ENCODE assay signal across 9 mouse cellular contexts in genomic region chr16:36072410-36073011, GRCm38 (mm10). TPM values are rescaled to one million over a fixed set of nuclear protein-coding genes. Genes with fewer than 3 reads are reported as not detected.
DNase-seq lines count a peak whose midpoint lies in the region; ATAC-seq and TF ChIP-seq lines count a peak whose summit lies in the region.
"Had no signal": no experiment of that assay in that cellular context is flagged by ENCODE, and none has a peak within 500 bp of the region (broad histone marks: within the 10 kb centered on the region; RNA-seq: fewer than 3 reads in every experiment).

No protein-coding gene starts in this region.

- H3K27me3 ChIP-seq in cerebellum, adult 2 months (ENCODE audit: control insufficient read depth, insufficient read depth, low read length), result no peaks in the 10 kb centered on the region
- H3K27me3 ChIP-seq in neural tube, embryonic 11.5 days (ENCODE audit: control insufficient read depth, insufficient read depth, low read length), result no peaks in the 10 kb centered on the region
- no peaks in the 10 kb centered on the region for H3K27me3 ChIP-seq in liver, embryonic 11.5 days (replicated peaks; ENCODE audit: control insufficient read depth, insufficient read depth, low read length)
- H3K27me3 ChIP-seq in stomach, embryonic 15.5 days (replicated peaks), result no peaks in the 10 kb centered on the region

- no peak for DNase-seq in cerebellum, adult 2 months
- no peak for DNase-seq in cerebellum, adult 9-11 months
- DNase-seq in neural tube, embryonic 11.5 days (ENCODE audit: low spot score), result no peak
- no peak for DNase-seq in neural tube, embryonic 10.5 days (ENCODE audit: extremely low spot score, low spot score)
- no peak for DNase-seq in liver, embryonic 11.5 days (ENCODE audit: low spot score)
- no peak for DNase-seq in frontal cortex, postnatal 10 days (ENCODE audit: low spot score in 2 of 2)
- DNase-seq in yolk sac, embryonic 10.5 days (ENCODE audit: low spot score), result no peak

- H3K4me3 ChIP-seq in cerebellum, adult 2 months (replicated peaks; ENCODE audit: insufficient read depth, low read depth, low read length), result peak overlapping the region; percentile 93
- peak overlapping the region; percentile 60 for H3K4me3 ChIP-seq in neural tube, embryonic 11.5 days (ENCODE audit: low read depth, low read length)
- peak overlapping the region; percentile 85 for H3K4me3 ChIP-seq in liver, embryonic 11.5 days (ENCODE audit: low read depth, low read length)
- H3K4me3 ChIP-seq in stomach, embryonic 15.5 days (replicated peaks), result peak overlapping the region; percentile 90

- no peak for TF ChIP-seq POLR2A in cerebellum, adult 2 months (IDR thresholded peaks at IDR 0.05; ENCODE audit: borderline replicate concordance, insufficient read depth, low read length)

- peak overlapping the region; percentile 53 for H3K4me2 ChIP-seq in neural tube, embryonic 11.5 days (ENCODE audit: low read depth)
- peak overlapping the region; percentile 66 for H3K4me2 ChIP-seq in liver, embryonic 11.5 days
- peak overlapping the region; percentile 60 for H3K4me2 ChIP-seq in stomach, embryonic 15.5 days

- H3K9me3 ChIP-seq in neural tube, embryonic 11.5 days (ENCODE audit: control insufficient read depth, low read length), result no peaks in the 10 kb centered on the region
- H3K9me3 ChIP-seq in liver, embryonic 11.5 days (ENCODE audit: control insufficient read depth, low read length), result no peaks in the 10 kb centered on the region
- no peaks in the 10 kb centered on the region for H3K9me3 ChIP-seq in stomach, embryonic 15.5 days

- peak overlapping the region; percentile 69 for H3K9ac ChIP-seq in neural tube, embryonic 11.5 days (ENCODE audit: low read length)
- peak overlapping the region; percentile 94 for H3K9ac ChIP-seq in liver, embryonic 11.5 days (ENCODE audit: low read depth, low read length)
- peak overlapping the region; percentile 84 for H3K9ac ChIP-seq in stomach, embryonic 15.5 days

- ATAC-seq in neural tube, embryonic 11.5 days (ENCODE audit: insufficient read depth, low FRiP score, low TSS enrichment), result no peak
- no peak for ATAC-seq in liver, embryonic 11.5 days (replicated peaks; ENCODE audit: low FRiP score)
- ATAC-seq in stomach, embryonic 15.5 days (ENCODE audit: insufficient read depth, low FRiP score, low read depth), result no peak

- no peaks in the 10 kb centered on the region; the same call in 1 of the 2 replicates for H3K4me1 ChIP-seq in cerebellum, adult 2 months (ENCODE audit: control insufficient read depth, insufficient read depth, low read length)
- peaks cover 14% of the 10 kb centered on the region; the same call in 1 of the 2 replicates for H3K4me1 ChIP-seq in neural tube, embryonic 11.5 days (ENCODE audit: control insufficient read depth, insufficient read depth, low read length)
- peaks cover 23% of the 10 kb centered on the region for H3K4me1 ChIP-seq in liver, embryonic 11.5 days (replicated peaks; ENCODE audit: control insufficient read depth, insufficient read depth, low read length)
- peaks cover 10% of the 10 kb centered on the region for H3K4me1 ChIP-seq in stomach, embryonic 15.5 days

- WGBS in cerebellum, adult 2 months, result 31% methylated on average over 8 of the region's 8 CpGs
- WGBS in neural tube, embryonic 11.5 days, result 29% methylated on average over 8 of the region's 8 CpGs
- 24% methylated on average over 8 of the region's 8 CpGs for WGBS in liver, embryonic 11.5 days
- WGBS in stomach, embryonic 15.5 days, result 24% methylated on average over 8 of the region's 8 CpGs

- H3K36me3 ChIP-seq in neural tube, embryonic 11.5 days (ENCODE audit: control insufficient read depth, insufficient read depth, low read length), result no peaks in the 10 kb centered on the region
- H3K36me3 ChIP-seq in liver, embryonic 11.5 days (ENCODE audit: control insufficient read depth, insufficient read depth, low read length), result peaks cover 2% of the 10 kb centered on the region; the same call in 1 of the 2 replicates
- H3K36me3 ChIP-seq in stomach, embryonic 15.5 days, result no peaks in the 10 kb centered on the region

- TF ChIP-seq CTCF in cerebellum, adult 2 months (IDR thresholded peaks at IDR 0.05; ENCODE audit: borderline replicate concordance, insufficient read depth, low read depth, low read length), result no peak

- H3K27ac ChIP-seq in cerebellum, adult 2 months (ENCODE audit: insufficient read depth, low read length), result no peak overlapping the region
- H3K27ac ChIP-seq in neural tube, embryonic 11.5 days (ENCODE audit: low read depth, low read length), result no peak overlapping the region
- H3K27ac ChIP-seq in liver, embryonic 11.5 days (ENCODE audit: low read depth, low read length), result peak overlapping the region; percentile 99
- H3K27ac ChIP-seq in stomach, embryonic 15.5 days, result peak overlapping the region; percentile 99

RNA-seq across cellular contexts. Expression of gene Ccdc58, which starts 1.0 kb away (rescaled TPM):
- polyA plus RNA-seq in cerebellum, adult 2 months (2012; rRNA removed), result 19.2 and 20.5 TPM in 2 replicates
- polyA plus RNA-seq in neural tube, embryonic 11.5 days (2014; fragmentation: Nextera tagmentation; extraction: Ambion mirVana), result 71.8 and 74.0 TPM in 2 replicates
- 121 and 137 TPM in 2 replicates for polyA plus RNA-seq in liver, embryonic 11.5 days (2014; fragmentation: Nextera tagmentation; extraction: Ambion mirVana)
- 99.7 and 101 TPM in 2 replicates for polyA plus RNA-seq in stomach, embryonic 15.5 days (2015; fragmentation: Nextera tagmentation; extraction: Ambion mirVana)

RNA-seq across cellular contexts. Expression of gene Fam162a, which starts 1.1 kb away (rescaled TPM):
- polyA plus RNA-seq in cerebellum, adult 2 months (2012; rRNA removed), result 163 and 166 TPM in 2 replicates
- polyA plus RNA-seq in neural tube, embryonic 11.5 days (2014; fragmentation: Nextera tagmentation; extraction: Ambion mirVana), result 211 and 230 TPM in 2 replicates
- polyA plus RNA-seq in liver, embryonic 11.5 days (2014; fragmentation: Nextera tagmentation; extraction: Ambion mirVana), result 493 and 545 TPM in 2 replicates
- 415 and 423 TPM in 2 replicates for polyA plus RNA-seq in stomach, embryonic 15.5 days (2015; fragmentation: Nextera tagmentation; extraction: Ambion mirVana)

RNA-seq across cellular contexts. Expression of gene Wdr5b, which starts 31.5 kb away (rescaled TPM):
- 5.1 and 6.4 TPM in 2 replicates for polyA plus RNA-seq in cerebellum, adult 2 months (2012; rRNA removed)
- 10.3 and 11.7 TPM in 2 replicates for polyA plus RNA-seq in neural tube, embryonic 11.5 days (2014; fragmentation: Nextera tagmentation; extraction: Ambion mirVana)
- polyA plus RNA-seq in liver, embryonic 11.5 days (2014; fragmentation: Nextera tagmentation; extraction: Ambion mirVana), result 4.6 and 6.3 TPM in 2 replicates
- polyA plus RNA-seq in stomach, embryonic 15.5 days (2015; fragmentation: Nextera tagmentation; extraction: Ambion mirVana), result 8.5 and 9.1 TPM in 2 replicates

RNA-seq across cellular contexts. Expression of gene Csta1, which starts 58.5 kb away (rescaled TPM):
- not detected in 2 replicates for polyA plus RNA-seq in cerebellum, adult 2 months (2012; rRNA removed)
- polyA plus RNA-seq in neural tube, embryonic 11.5 days (2014; fragmentation: Nextera tagmentation; extraction: Ambion mirVana), result not detected in 2 replicates
- 0.10 TPM in 1 of 2 replicates, not detected in the other for polyA plus RNA-seq in liver, embryonic 11.5 days (2014; fragmentation: Nextera tagmentation; extraction: Ambion mirVana)
- polyA plus RNA-seq in stomach, embryonic 15.5 days (2015; fragmentation: Nextera tagmentation; extraction: Ambion mirVana), result 4.0 and 11.8 TPM in 2 replicates
- polyA plus RNA-seq: brain, embryonic 14.5 days had no signal

Comparison
In these comparisons a context has a peak if more than half of its experiments do, and no peak if none do; other contexts are left out.
1. H3K27ac ChIP-seq: peak in liver, embryonic 11.5 days (single experiment) and stomach, embryonic 15.5 days (single experiment); none in cerebellum, adult 2 months (single experiment) and neural tube, embryonic 11.5 days (single experiment).
2. Peak in every context shown above with its lines, with median percentiles within 50 percentile points of each other: H3K4me3 ChIP-seq, H3K4me2 ChIP-seq and H3K9ac ChIP-seq.